Mouse (Mus musculus) large intestine, adult 2 months (tissue): Measurements from ENCODE around the gene Pigk. TPM values are rescaled to one million over a fixed set of nuclear protein-coding genes. Genes with fewer than 3 reads are reported as not detected.

ENCODE experiments used
- DNase-seq: peaks from one replicate; pipeline ENCODE4 v3.0.0-alpha.2; 2012; ENCODE audit warnings: low read depth, low spot score
- WGBS: fragments of 180-500 bp; shearing (Covaris S2); methylation state at CpG from one replicate; pipeline ENCODE4 v1.1.7; 2018; 5-methylcytosine and 5-hydroxymethylcytosine counted together
- polyA plus RNA-seq: library from polyadenylated mRNA; depleted of rRNA; stranded (reverse); fragments of >200 nt; gene quantifications from 2 replicates; pipeline ENCODE4 v1.2.3, GENCODE M21; 2012

Gene Pigk
- polyA plus RNA-seq, 1 experiment, result 7.5 TPM

GRCm38 (mm10) chr3:152880121-152880835, 166.4 kb downstream of the Pigk start:
- no peak for DNase-seq
- 53% methylated on average over 15 of the region's 15 CpGs for WGBS

- DNase-seq, result no peak
- 75% methylated on average over 4 of the region's 4 CpGs for WGBS
Observed at GRCm38 (mm10) chr3:152881706-152882105, 167.8 kb downstream of the Pigk start.

GRCm38 (mm10) chr3:152883556-152883955, 169.7 kb downstream of the Pigk start:
- WGBS, result 87% methylated on average over 3 of the region's 3 CpGs
- DNase-seq, result no peak

- no peak for DNase-seq
Observed at GRCm38 (mm10) chr3:152886749-152887148, 172.8 kb downstream of the Pigk start.

GRCm38 (mm10) chr3:152888116-152888515, 174.2 kb downstream of the Pigk start:
- WGBS, result 65% methylated on average over 7 of the region's 7 CpGs
- DNase-seq, result no peak

GRCm38 (mm10) chr3:152894935-152895334, 181.0 kb downstream of the Pigk start:
- 40% methylated on average over 4 of the region's 4 CpGs for WGBS

GRCm38 (mm10) chr3:152896111-152896510, 182.2 kb downstream of the Pigk start:
- DNase-seq, result no peak
- 65% methylated on average over 3 of the region's 3 CpGs for whole genome bisulfite sequencing

More at GRCm38 (mm10) chr3:152894935-152895334, 181.0 kb downstream of the Pigk start:
- DNase-seq, result no peak

- 73% methylated on average over 5 of the region's 5 CpGs for WGBS
- DNase-seq, result no peak
Observed at GRCm38 (mm10) chr3:152897196-152897595, 183.3 kb downstream of the Pigk start.

- 95% methylated on average over 9 of the region's 9 CpGs for WGBS
- DNase-seq, result no peak
Observed at GRCm38 (mm10) chr3:152898906-152899305, 185.0 kb downstream of the Pigk start.

GRCm38 (mm10) chr3:152905026-152905425, 191.1 kb downstream of the Pigk start:
- 91% methylated on average over 10 of the region's 10 CpGs for WGBS
- no peak for DNase-seq

- WGBS, result 62% methylated on average over 10 of the region's 10 CpGs
- DNase-seq, result no peak
Observed at GRCm38 (mm10) chr3:152905800-152906199, 191.9 kb downstream of the Pigk start.

GRCm38 (mm10) chr3:152907087-152907486, 193.2 kb downstream of the Pigk start:
- DNase-seq, result no peak
- WGBS, result 67% methylated on average over 5 of the region's 5 CpGs

- WGBS, result 72% methylated on average over 5 of the region's 5 CpGs
Observed at GRCm38 (mm10) chr3:152907683-152908082, 193.8 kb downstream of the Pigk start.

GRCm38 (mm10) chr3:152911578-152911977, 197.7 kb downstream of the Pigk start:
- no peak for DNase-seq
- WGBS, result 81% methylated on average over 4 of the region's 4 CpGs

More at GRCm38 (mm10) chr3:152907683-152908082, 193.8 kb downstream of the Pigk start:
- DNase-seq, result no peak

- DNase-seq, result no peak
- 80% methylated on average over 23 of the region's 23 CpGs for WGBS
Observed at GRCm38 (mm10) chr3:152912216-152913101, 198.6 kb downstream of the Pigk start.

GRCm38 (mm10) chr3:152913150-152913549, 199.2 kb downstream of the Pigk start:
- DNase-seq, result no peak
- WGBS, result 84% methylated on average over 10 of the region's 10 CpGs

- DNase-seq, result no peak
- 92% methylated on average over 3 of the region's 3 CpGs for WGBS
Observed at GRCm38 (mm10) chr3:152913625-152914024, 199.7 kb downstream of the Pigk start.

GRCm38 (mm10) chr3:152914376-152914775, 200.5 kb downstream of the Pigk start:
- WGBS, result 77% methylated on average over 6 of the region's 6 CpGs
- no peak for DNase-seq

- WGBS, result 77% methylated on average over 8 of the region's 8 CpGs
Observed at GRCm38 (mm10) chr3:152917579-152917978, 203.7 kb downstream of the Pigk start.

GRCm38 (mm10) chr3:152919101-152919500, 205.2 kb downstream of the Pigk start:
- 60% methylated on average over 10 of the region's 10 CpGs for WGBS
- no peak for DNase-seq

More at GRCm38 (mm10) chr3:152917579-152917978, 203.7 kb downstream of the Pigk start:
- DNase-seq, result no peak

- no peak for DNase-seq
- 54% methylated on average over 3 of the region's 3 CpGs for WGBS
Observed at GRCm38 (mm10) chr3:152920365-152920764, 206.5 kb downstream of the Pigk start.
